ENCODE assay signal across 8 mouse cellular contexts in genomic region chr7:66661572-66661971, GRCm38 (mm10). TPM values are rescaled to one million over a fixed set of nuclear protein-coding genes. Genes with fewer than 3 reads are reported as not detected.
DNase-seq lines count a peak whose midpoint lies in the region; ATAC-seq lines count a peak whose summit lies in the region.

No protein-coding gene starts in this region.

- H3K4me3 ChIP-seq in hindbrain, embryonic 15.5 days = peak overlapping the region; percentile 24

- H3K27ac ChIP-seq in hindbrain, embryonic 15.5 days (replicated peaks) = no peak overlapping the region

- no peaks in the 10 kb centered on the region for H3K9me3 ChIP-seq in hindbrain, embryonic 15.5 days

- 17% methylated on average over 8 of the region's 8 CpGs for WGBS in hindbrain, embryonic 15.5 days

- 0 out of 2 replicates have a peak, but pooled peaks cover 2% of the 10 kb centered on the region for H3K4me1 ChIP-seq in hindbrain, embryonic 15.5 days (replicated peaks)

- H3K9ac ChIP-seq in hindbrain, embryonic 15.5 days = no peak overlapping the region

- H3K27me3 ChIP-seq in hindbrain, embryonic 15.5 days = no peaks in the 10 kb centered on the region

- ATAC-seq in activated CD4-positive, CD25-positive, alpha-beta regulatory T cell, adult 4 months = peak; percentile 87
- peak; percentile 71; the same call in 1 of the 2 replicates for ATAC-seq in hindbrain, embryonic 15.5 days (ENCODE audit: low FRiP score, low read depth)
- peak; percentile 91 for ATAC-seq in megakaryocyte, adult 5-6 weeks (ENCODE audit: poor library complexity, severe bottlenecking)

- H3K4me2 ChIP-seq in hindbrain, embryonic 15.5 days = peak overlapping the region; percentile 36; the same call in 1 of the 2 replicates

- DNase-seq in cerebellum, postnatal 4 days (ENCODE audit: low spot score in 2 of 2) = peak; percentile 47 to 78
- peak; percentile 86 for DNase-seq in gastrocnemius, adult 18-20 months (ENCODE audit: low spot score)
- peak; percentile 72 to 81 for DNase-seq in left cerebral cortex, adult 18-20 months (ENCODE audit: low spot score in 2 of 2)
- peak; percentile 84 to 89 for DNase-seq in right cerebral cortex, adult 2 months (ENCODE audit: low spot score in 2 of 2)
- peak; percentile 47 to 71 for DNase-seq in urinary bladder, postnatal 4 days (ENCODE audit: low spot score in 2 of 2)

- peaks cover 16% of the 10 kb centered on the region; the same call in 1 of the 2 replicates for H3K36me3 ChIP-seq in hindbrain, embryonic 15.5 days

RNA-seq across cellular contexts. Expression of gene Asb7, which starts 27.8 kb away (rescaled TPM):
- polyA plus RNA-seq in activated CD4-positive, CD25-positive, alpha-beta regulatory T cell, adult 4 months (2017; shearing (Covaris generic)) = 1 to 10 TPM; 8.1 to 8.5 TPM
- total RNA-seq in gastrocnemius, adult 18-20 months (2021) = 1 to 10 TPM; 7.0 to 7.7 TPM
- polyA plus RNA-seq in hindbrain, embryonic 15.5 days (2015; fragmentation: Nextera tagmentation; extraction: Ambion mirVana) = 14.1 and 16.6 TPM in 2 replicates
- 10 to 100 TPM; 15.5 to 18.6 TPM for total RNA-seq in left cerebral cortex, adult 18-20 months (2021)
- total RNA-seq in megakaryocyte, adult 5-6 weeks (2015) = 15.5 and 21.5 TPM in 2 replicates
- total RNA-seq in megakaryocyte, adult 5-6 weeks (2017) = 11.8 and 17.8 TPM in 2 replicates

RNA-seq across cellular contexts. Expression of gene Lins1, which starts 28.1 kb away (rescaled TPM):
- 1 to 10 TPM; 9.1 to 9.2 TPM for polyA plus RNA-seq in activated CD4-positive, CD25-positive, alpha-beta regulatory T cell, adult 4 months (2017; shearing (Covaris generic))
- total RNA-seq in gastrocnemius, adult 18-20 months (2021) = 1 to 10 TPM; 4.4 to 4.7 TPM
- 16.6 and 17.1 TPM in 2 replicates for polyA plus RNA-seq in hindbrain, embryonic 15.5 days (2015; fragmentation: Nextera tagmentation; extraction: Ambion mirVana)
- 1 to 10 TPM; 7.6 to 9.4 TPM for total RNA-seq in left cerebral cortex, adult 18-20 months (2021)
- 8.1 and 11.3 TPM in 2 replicates for total RNA-seq in megakaryocyte, adult 5-6 weeks (2015)
- 8.0 and 18.1 TPM in 2 replicates for total RNA-seq in megakaryocyte, adult 5-6 weeks (2017)
